Mouse (Mus musculus): Measurements from ENCODE around the gene Cbx7.
A peak's percentile ranks its signal among the peaks of the same experiment; 100 is the strongest.

Gene Cbx7

GRCm38 (mm10) chr15:80001601-80002000, 30.7 kb upstream of the Cbx7 start:
- no peak for DNase-seq (ENCODE audit: low spot score)

GRCm38 (mm10) chr15:80000694-80001093, 29.8 kb upstream of the Cbx7 start:
- no peak for DNase-seq (ENCODE audit: low spot score)

GRCm38 (mm10) chr15:79997988-79998387, 27.1 kb upstream of the Cbx7 start:
- no peak for DNase-seq (ENCODE audit: low spot score)

GRCm38 (mm10) chr15:79996781-79997180, 25.9 kb upstream of the Cbx7 start:
- DNase-seq (ENCODE audit: low spot score): no peak

- no peak for DNase-seq (ENCODE audit: low spot score)
Observed at GRCm38 (mm10) chr15:79995552-79995951, 24.6 kb upstream of the Cbx7 start.

GRCm38 (mm10) chr15:79994566-79994965, 23.6 kb upstream of the Cbx7 start:
- no peak for DNase-seq (ENCODE audit: low spot score)

GRCm38 (mm10) chr15:79986182-79986581, 15.3 kb upstream of the Cbx7 start:
- DNase-seq (ENCODE audit: low spot score): no peak

- DNase-seq (ENCODE audit: low spot score): no peak
Observed at GRCm38 (mm10) chr15:79985471-79985870, 14.6 kb upstream of the Cbx7 start.

GRCm38 (mm10) chr15:79984152-79984551, 13.2 kb upstream of the Cbx7 start:
- DNase-seq (ENCODE audit: low spot score): no peak

GRCm38 (mm10) chr15:79980716-79981115, 9.8 kb upstream of the Cbx7 start:
- no peak for DNase-seq (ENCODE audit: low spot score)

GRCm38 (mm10) chr15:79972186-79972585, 1.3 kb upstream of the Cbx7 start:
- no peak for DNase-seq (ENCODE audit: low spot score)

- no peak for DNase-seq (ENCODE audit: low spot score)
Observed at GRCm38 (mm10) chr15:79970491-79970890, 428 bp downstream of the Cbx7 start.

- DNase-seq (ENCODE audit: low spot score): no peak
Observed at GRCm38 (mm10) chr15:79967346-79967745, 3.6 kb downstream of the Cbx7 start.

- no peak for DNase-seq (ENCODE audit: low spot score)
Observed at GRCm38 (mm10) chr15:79964376-79964775, 6.5 kb downstream of the Cbx7 start.

GRCm38 (mm10) chr15:79962661-79963060, 8.3 kb downstream of the Cbx7 start:
- DNase-seq (ENCODE audit: low spot score): no peak

GRCm38 (mm10) chr15:79961366-79961921, 9.5 kb downstream of the Cbx7 start:
- peak; percentile 56 for DNase-seq (ENCODE audit: low spot score)

GRCm38 (mm10) chr15:79958418-79958817, 12.5 kb downstream of the Cbx7 start:
- no peak for DNase-seq (ENCODE audit: low spot score)

GRCm38 (mm10) chr15:79956559-79956958, 14.4 kb downstream of the Cbx7 start:
- no peak for DNase-seq (ENCODE audit: low spot score)

- no peak for DNase-seq (ENCODE audit: low spot score)
Observed at GRCm38 (mm10) chr15:79953470-79953869, 17.4 kb downstream of the Cbx7 start.

- DNase-seq (ENCODE audit: low spot score): no peak
Observed at GRCm38 (mm10) chr15:79952504-79953231, 18.3 kb downstream of the Cbx7 start.

GRCm38 (mm10) chr15:79951730-79952503, 19.0 kb downstream of the Cbx7 start:
- DNase-seq (ENCODE audit: low spot score): no peak

- no peak for DNase-seq (ENCODE audit: low spot score)
Observed at GRCm38 (mm10) chr15:79951226-79951625, 19.7 kb downstream of the Cbx7 start.

All from embryo, embryonic 10.5 days (tissue).